Mouse (Mus musculus) heart, embryonic 16.5 days (tissue): ENCODE measurements around the gene Tube1. TPM values are rescaled to one million over a fixed set of nuclear protein-coding genes. Genes with fewer than 3 reads are reported as not detected.

Source experiments
- ATAC-seq: fragments of 200-750 bp; cut with Nextera tagmentation; replicated peaks from 2 replicates; pipeline ENCODE4 v1.8.0; 2017; ENCODE audit warnings: moderate number of reproducible peaks; ENCODE audit not compliant: insufficient read depth, low FRiP score; ENCODE audit errors: extremely low read depth
- H3K27ac ChIP-seq: fragments of 300-500 bp; sonication (generic); 2 replicates; pipeline ENCODE4 v1.5.1; 2014; ENCODE audit warnings: mild to moderate bottlenecking, low read length, control low read depth, moderate library complexity
- H3K27me3 ChIP-seq: fragments of 300-500 bp; sonication (generic); 2 replicates; pipeline ENCODE4 v1.6.1; 2014; ENCODE audit warnings: low read length, mixed read lengths; ENCODE audit not compliant: control insufficient read depth, insufficient read depth
- H3K36me3 ChIP-seq: fragments of 300-500 bp; sonication (generic); 2 replicates; pipeline ENCODE4 v1.6.1; 2014; ENCODE audit not compliant: control insufficient read depth, insufficient read depth
- H3K4me1 ChIP-seq: fragments of 300-500 bp; sonication (generic); 2 replicates; pipeline ENCODE4 v1.6.1; 2014; ENCODE audit warnings: low read length, mixed read lengths; ENCODE audit not compliant: control insufficient read depth, insufficient read depth
- H3K4me2 ChIP-seq: fragments of 300-500 bp; sonication (generic); 2 replicates; pipeline ENCODE4 v1.6.1; 2014; ENCODE audit warnings: low read depth, mild to moderate bottlenecking, control low read depth, low read length
- H3K4me3 ChIP-seq: fragments of 300-500 bp; sonication (generic); 2 replicates; pipeline ENCODE4 v1.5.1; 2014; ENCODE audit warnings: mild to moderate bottlenecking, control low read depth, low read length
- H3K9ac ChIP-seq: fragments of 300-500 bp; sonication (generic); 2 replicates; pipeline ENCODE4 v1.6.1; 2014; ENCODE audit warnings: low read length, control low read depth
- H3K9me3 ChIP-seq: fragments of 300-500 bp; sonication (generic); replicated peaks from 2 replicates; pipeline ENCODE4 v1.6.1; 2016; ENCODE audit warnings: low read length; ENCODE audit not compliant: control insufficient read depth
- WGBS: fragments of 180-500 bp; shearing (Covaris S2); extraction: QIAGEN DNeasy Blood & Tissue Kit; methylation state at CpG from one replicate; pipeline ENCODE4 v1.1.7; 2014; 5-methylcytosine and 5-hydroxymethylcytosine counted together
- polyA plus RNA-seq: library from polyadenylated mRNA; unstranded; fragments of >200 nt; fragmentation: Nextera tagmentation; extraction: Ambion mirVana; gene quantifications from 2 replicates; pipeline ENCODE4 v1.2.1, GENCODE M21; 2015

Gene Tube1
- polyA plus RNA-seq, 1 experiment from 2014 or later = 11.9 TPM

DNA sequence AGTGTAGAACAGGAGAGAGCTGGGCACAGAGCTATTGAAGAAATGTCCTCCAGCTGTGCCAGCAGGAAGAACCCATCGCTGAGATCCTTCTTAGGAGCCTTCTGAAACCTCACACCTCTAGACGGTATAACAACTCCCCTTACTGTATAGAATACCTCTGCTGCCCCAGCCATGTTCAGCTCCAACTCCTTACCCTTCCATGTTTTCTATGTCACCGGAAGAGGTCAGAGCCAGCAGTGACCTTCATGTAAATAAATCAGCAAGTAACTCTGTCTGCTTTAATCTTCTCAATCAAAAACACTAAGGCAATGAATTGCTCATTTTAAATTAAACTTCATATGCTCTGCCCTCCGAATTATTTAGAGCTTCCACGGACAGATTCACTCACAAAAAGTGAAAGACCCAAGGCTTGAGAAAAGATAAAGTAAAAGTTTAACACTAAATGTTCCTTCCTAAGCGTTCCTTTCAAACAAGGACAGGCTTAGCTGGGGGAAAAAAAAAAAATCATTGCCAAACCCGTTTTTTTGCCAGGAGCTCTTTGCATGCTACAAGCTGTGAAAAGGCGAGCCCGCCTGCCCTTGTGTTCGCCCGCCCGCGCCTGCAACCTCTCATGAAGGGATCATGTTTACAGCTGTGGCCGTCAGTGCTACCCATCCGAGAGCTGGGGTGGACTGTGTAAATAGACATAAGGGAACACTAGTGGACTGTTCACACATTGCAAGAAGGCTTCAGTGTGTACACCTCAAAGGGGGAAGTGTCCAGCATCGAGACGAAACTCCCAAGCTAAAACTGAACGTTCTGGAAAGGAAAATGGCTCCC is 29.1 kb downstream of the Tube1 start:
- no peak for ATAC-seq
- H3K4me2 ChIP-seq = no peak overlapping the region
- H3K9ac ChIP-seq = no peak overlapping the region
- H3K36me3 ChIP-seq = no peaks in the 10 kb centered on the region
- no peaks in the 10 kb centered on the region for H3K9me3 ChIP-seq
- H3K4me1 ChIP-seq = peaks cover 8% of the 10 kb centered on the region
- no peak overlapping the region for H3K4me3 ChIP-seq
- 54% methylated on average over 18 of the region's 18 CpGs for WGBS
- H3K27me3 ChIP-seq = no peaks in the 10 kb centered on the region
- no peak overlapping the region for H3K27ac ChIP-seq

DNA sequence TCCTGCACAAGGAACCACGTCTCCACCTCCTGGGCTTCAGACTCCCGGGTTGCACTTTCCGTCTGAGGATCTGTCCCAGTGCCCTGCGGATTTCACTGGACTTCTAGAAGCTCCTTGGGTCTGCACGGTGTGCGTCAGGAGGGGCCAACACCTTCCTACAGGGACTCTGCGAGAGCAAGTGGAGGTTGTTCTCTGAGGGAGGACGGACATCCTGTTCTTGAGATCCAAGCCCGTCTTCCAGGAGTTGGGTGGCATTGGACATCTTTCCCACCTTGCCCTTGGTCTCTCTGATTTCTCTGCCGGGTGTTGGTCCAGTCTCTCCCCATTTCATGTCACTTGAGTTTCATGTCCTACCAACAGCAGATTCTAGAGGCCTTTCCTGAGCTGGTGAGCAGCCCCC is 29.9 kb downstream of the Tube1 start, which contains the start of gene Ccn6:
TSS of gene Ccn6 (minus strand) at position 101 of the 400 bp plus-strand sequence.
- no peaks in the 10 kb centered on the region for H3K27me3 ChIP-seq
- peaks cover 8% of the 10 kb centered on the region for H3K4me1 ChIP-seq
- H3K27ac ChIP-seq = no peak within 1 kb of the TSS
- no peak within 1 kb of the TSS for H3K4me2 ChIP-seq
- no peak for ATAC-seq
- H3K4me3 ChIP-seq = no peak within 1 kb of the TSS
- H3K36me3 ChIP-seq = no peaks in the 10 kb centered on the region
- H3K9me3 ChIP-seq = no peaks in the 10 kb centered on the region
- H3K9ac ChIP-seq = no peak within 1 kb of the TSS
- WGBS = 86% methylated on average over 10 of the region's 10 CpGs

DNA sequence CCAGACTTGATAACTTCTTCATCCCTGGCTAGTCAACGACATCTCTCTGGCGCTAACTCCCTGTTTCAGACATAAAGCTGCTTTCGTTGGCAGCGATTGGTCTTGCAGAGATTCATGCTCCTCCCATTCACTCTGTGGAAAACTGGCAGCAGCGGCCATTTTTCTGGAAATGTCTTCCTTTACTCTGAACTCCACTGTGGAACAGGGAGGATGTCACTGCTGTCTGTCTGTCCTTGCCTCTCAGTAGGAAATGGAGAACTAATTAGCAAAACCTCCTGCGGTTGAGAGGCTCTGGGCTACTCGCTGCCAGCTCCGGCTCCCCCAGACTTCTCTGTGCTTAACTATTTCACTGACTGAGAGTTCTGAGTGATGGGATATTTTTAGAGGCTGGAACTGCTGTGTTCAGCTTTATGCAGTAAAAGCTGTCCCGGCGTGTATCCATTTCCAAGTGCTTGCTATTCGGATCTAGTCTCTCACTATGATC is 31.9 kb downstream of the Tube1 start:
- Histone ChIP-seq H3K27ac (peak overlapping the region; percentile 80), H3K4me1 (peaks cover 8% of the 10 kb centered on the region), H3K9ac (peak overlapping the region; percentile 72), H3K36me3 (no peaks in the 10 kb centered on the region), H3K4me2 (peak overlapping the region; percentile 55), H3K27me3 (no peaks in the 10 kb centered on the region), H3K4me3 (peak overlapping the region; percentile 57), H3K9me3 (no peaks in the 10 kb centered on the region)
- WGBS = 10% methylated on average over 11 of the region's 11 CpGs
- ATAC-seq = peak; percentile 58

DNA sequence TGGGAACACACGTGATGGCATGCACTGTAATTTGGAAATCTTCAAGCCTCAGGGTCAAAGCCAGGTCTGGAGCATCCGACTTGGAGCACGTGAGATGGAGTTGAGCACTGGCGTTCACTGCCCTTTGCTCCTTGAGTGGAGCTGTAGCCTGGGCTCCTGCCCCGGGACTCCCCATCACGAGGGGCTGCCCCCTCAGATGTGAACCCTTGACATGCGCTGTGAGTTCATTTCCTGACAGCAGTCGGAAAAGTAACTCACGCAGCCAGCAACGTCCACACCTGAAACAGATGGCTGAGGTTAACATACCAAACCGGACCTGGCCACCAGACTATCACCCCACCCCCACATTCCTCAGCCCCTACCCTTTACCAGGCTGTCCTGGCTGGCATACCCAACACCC is 33.8 kb downstream of the Tube1 start:
- Histone ChIP-seq H3K27ac (no peak overlapping the region), H3K4me3 (no peak overlapping the region), H3K4me1 (peaks cover 11% of the 10 kb centered on the region), H3K9ac (no peak overlapping the region), H3K4me2 (no peak overlapping the region), H3K36me3 (no peaks in the 10 kb centered on the region), H3K9me3 (no peaks in the 10 kb centered on the region), H3K27me3 (no peaks in the 10 kb centered on the region)
- WGBS = 74% methylated on average over 11 of the region's 11 CpGs
- ATAC-seq = no peak

DNA sequence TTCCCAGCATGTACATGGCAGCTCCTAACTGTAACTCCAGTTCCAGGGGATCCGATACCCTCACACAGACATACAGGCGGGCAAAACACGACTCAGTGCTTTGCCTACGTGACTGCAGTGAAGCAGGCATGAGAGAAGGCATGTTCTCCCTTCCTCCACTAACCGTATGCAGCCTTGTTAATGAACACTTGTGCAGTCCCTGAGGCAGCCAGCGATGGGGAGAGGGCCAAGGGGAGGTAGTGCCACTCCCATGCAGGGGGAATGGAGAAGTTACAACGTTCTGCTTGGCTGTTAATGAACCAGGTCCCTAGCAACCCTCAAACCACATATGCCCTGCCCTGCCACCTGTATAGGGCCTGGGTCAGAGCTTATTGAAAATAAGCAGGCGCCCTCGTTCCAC is 35.9 kb downstream of the Tube1 start:
- no peak for ATAC-seq
- H3K4me1 ChIP-seq = peaks cover 9% of the 10 kb centered on the region
- H3K4me3 ChIP-seq = no peak overlapping the region
- H3K27ac ChIP-seq = no peak overlapping the region
- WGBS = 53% methylated on average over 9 of the region's 9 CpGs
- H3K27me3 ChIP-seq = no peaks in the 10 kb centered on the region
- no peaks in the 10 kb centered on the region for H3K9me3 ChIP-seq
- no peak overlapping the region for H3K4me2 ChIP-seq
- no peaks in the 10 kb centered on the region for H3K36me3 ChIP-seq
- H3K9ac ChIP-seq = no peak overlapping the region

DNA sequence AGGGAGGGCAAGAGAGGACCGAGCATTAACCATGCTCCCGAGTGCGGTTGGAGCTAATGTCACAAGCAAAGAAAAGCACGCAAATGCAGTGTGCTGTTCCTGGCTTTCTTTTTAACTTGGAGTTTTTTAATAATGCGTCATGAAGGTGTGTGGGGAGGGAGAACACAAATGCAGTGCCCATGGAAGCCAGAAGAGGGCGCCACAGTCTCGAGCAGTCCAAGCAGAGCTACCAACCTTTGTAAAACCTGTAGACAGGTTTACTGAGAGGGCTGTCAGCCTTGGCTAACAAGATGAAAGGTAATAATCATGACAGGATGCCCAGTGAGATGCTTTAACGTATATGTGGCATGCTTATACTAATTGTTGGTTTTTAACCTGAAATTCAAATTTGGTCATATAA is 36.4 kb downstream of the Tube1 start:
- Histone ChIP-seq H3K9ac (no peak overlapping the region), H3K4me3 (no peak overlapping the region), H3K4me1 (peaks cover 7% of the 10 kb centered on the region), H3K27me3 (no peaks in the 10 kb centered on the region), H3K9me3 (no peaks in the 10 kb centered on the region), H3K4me2 (no peak overlapping the region), H3K27ac (no peak overlapping the region), H3K36me3 (no peaks in the 10 kb centered on the region)
- ATAC-seq = no peak
- WGBS = 11% methylated on average over 8 of the region's 8 CpGs

DNA sequence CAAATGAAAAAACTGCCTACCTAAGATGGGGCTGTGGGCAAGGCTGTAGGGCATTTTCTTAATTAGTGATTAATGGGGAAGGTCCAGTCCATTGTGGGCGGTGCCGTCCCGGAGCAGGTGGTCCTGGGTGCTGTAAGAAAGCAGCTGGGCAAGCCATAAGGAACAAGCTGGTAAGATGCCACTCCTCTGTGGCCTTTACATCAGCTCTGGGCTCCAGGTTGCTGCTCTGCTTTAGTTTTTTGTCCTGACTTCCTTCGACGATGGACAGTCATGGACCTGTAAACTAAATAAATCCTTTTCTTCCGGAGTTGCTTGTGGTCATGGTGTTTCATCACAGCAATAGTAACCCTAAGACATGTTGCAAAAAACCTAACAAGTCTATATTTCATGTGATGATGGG is 36.9 kb downstream of the Tube1 start:
- WGBS = 15% methylated on average over 6 of the region's 6 CpGs
- Histone ChIP-seq H3K36me3 (no peaks in the 10 kb centered on the region), H3K27me3 (no peaks in the 10 kb centered on the region), H3K27ac (no peak overlapping the region), H3K4me1 (peaks cover 4% of the 10 kb centered on the region), H3K9ac (no peak overlapping the region), H3K4me2 (peak overlapping the region; percentile 83; the same call in 1 of the 2 replicates), H3K9me3 (no peaks in the 10 kb centered on the region), H3K4me3 (no peak overlapping the region)
- ATAC-seq = no peak

DNA sequence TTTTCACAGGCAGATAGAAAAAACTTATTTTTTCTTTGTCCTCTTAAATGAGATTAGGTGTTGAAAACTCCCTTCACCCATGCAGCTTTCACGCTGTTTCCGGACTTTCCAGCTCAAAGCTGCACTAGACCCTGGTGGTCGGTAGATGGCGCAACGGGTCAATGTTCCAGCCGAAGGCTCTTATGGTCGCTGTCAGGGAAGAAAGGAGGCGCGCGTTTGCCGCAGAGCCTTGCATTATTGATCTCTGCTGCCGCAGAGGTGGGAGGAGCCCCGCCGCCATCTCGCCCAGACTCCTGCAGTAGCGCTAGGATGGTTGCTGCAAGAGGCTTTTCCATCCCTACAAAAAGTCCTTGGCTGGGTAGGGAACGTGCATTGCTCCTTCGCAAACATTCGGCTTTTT is 37.4 kb downstream of the Tube1 start:
- H3K27ac ChIP-seq = peak overlapping the region; percentile 64
- H3K27me3 ChIP-seq = no peaks in the 10 kb centered on the region
- H3K9ac ChIP-seq = peak overlapping the region; percentile 59
- H3K4me3 ChIP-seq = peak overlapping the region; percentile 61
- ATAC-seq = peak; percentile 88
- H3K4me2 ChIP-seq = peak overlapping the region; percentile 83
- WGBS = under 1% methylated on average over 19 of the region's 19 CpGs
- peaks cover 4% of the 10 kb centered on the region for H3K4me1 ChIP-seq
- no peaks in the 10 kb centered on the region for H3K36me3 ChIP-seq
- H3K9me3 ChIP-seq = no peaks in the 10 kb centered on the region
